Mouse (Mus musculus) CD4-positive, CD25-positive, alpha-beta regulatory T cell (primary cell): Measurements from ENCODE around the gene Gm17689. TPM values are rescaled to one million over a fixed set of nuclear protein-coding genes. Genes with fewer than 3 reads are reported as not detected.

Experiments
- polyA plus RNA-seq: library from polyadenylated mRNA; unstranded; fragments of 100-300 nt; shearing (Covaris generic); gene quantifications from one replicate; pipeline ENCODE4 v1.2.1, GENCODE M21; 2017

Gene Gm17689
- polyA plus RNA-seq: not detected

DNA sequence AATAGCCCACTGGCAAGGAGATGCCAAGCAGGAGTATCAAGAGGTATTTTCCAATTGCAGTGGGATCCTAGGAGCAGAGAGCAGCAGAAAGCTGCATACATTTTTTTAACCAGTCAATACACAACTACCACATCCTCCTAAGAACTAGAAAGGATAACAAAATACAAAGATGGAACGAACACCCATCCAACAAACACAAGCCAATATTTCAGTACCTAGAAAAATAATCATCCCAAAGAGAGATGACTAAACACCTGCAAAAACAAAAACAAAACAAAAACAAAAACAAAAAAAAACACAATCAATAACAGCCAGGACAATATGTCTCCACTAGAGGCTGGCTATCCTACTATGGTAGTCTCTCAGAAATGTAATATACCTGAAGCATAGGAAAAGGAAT is at the start of gene Gm17689:
Gm17689 (minus strand) TSS at position 101 of the 400 bp plus-strand sequence.

DNA sequence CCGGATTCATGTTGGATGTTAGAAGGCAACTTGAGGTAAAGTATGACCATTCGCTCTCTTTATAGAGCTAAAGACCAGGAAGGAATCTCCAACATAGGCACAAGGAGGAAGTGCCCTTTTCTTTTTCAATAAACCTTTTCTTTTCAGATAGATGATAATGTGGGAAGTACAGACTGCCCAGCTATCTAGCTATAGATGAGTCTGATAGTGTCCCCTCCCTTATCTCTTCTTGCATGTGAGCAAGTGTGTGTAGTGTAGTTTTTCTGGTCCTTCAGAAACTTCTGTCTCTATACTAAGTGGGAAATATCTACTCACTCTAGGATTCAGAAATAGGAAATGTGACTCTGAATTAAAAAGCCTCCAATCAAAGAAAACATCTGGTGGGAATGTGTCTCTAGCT is 40.6 kb downstream of the Gm17689 start, which contains the start of gene Gm5615:
Gm5615 (minus strand) TSS at position 101 of the 400 bp plus-strand sequence.

Other genes starting within 250 kb of the Gm17689 start
- not detected for gene Gm7257, start 150.8 kb downstream of the Gm17689 start, polyA plus RNA-seq
- gene Gm9513, start 107.0 kb downstream of the Gm17689 start, polyA plus RNA-seq: not detected
- gene Gm5615, start 40.7 kb downstream of the Gm17689 start, polyA plus RNA-seq: 0.07 TPM
- gene A630095E13Rik, start 60.7 kb upstream of the Gm17689 start, polyA plus RNA-seq: not detected
- not detected for gene Acrv1, start 110.6 kb upstream of the Gm17689 start, polyA plus RNA-seq
- gene Chek1, start 144.4 kb upstream of the Gm17689 start, polyA plus RNA-seq: 3.6 TPM
- gene Stt3a, start 185.0 kb upstream of the Gm17689 start, polyA plus RNA-seq: 215 TPM
- 61.8 TPM for gene Ei24, start 214.8 kb upstream of the Gm17689 start, polyA plus RNA-seq
- gene Fez1, start 239.2 kb upstream of the Gm17689 start, polyA plus RNA-seq: not detected